Mouse (Mus musculus): ENCODE measurements around the gene Tmem14c. TPM values are rescaled to one million over a fixed set of nuclear protein-coding genes. Genes with fewer than 3 reads are reported as not detected.
A peak's percentile ranks its signal among the peaks of the same experiment; 100 is the strongest.
"Not testable (repeated sequence)": the region's sequence is repeated elsewhere in the genome, so short reads cannot be mapped to it uniquely, and the experiment has no call there.

Gene Tmem14c
- polyA plus RNA-seq, 1 experiment from 2014 or later = 130 TPM

GRCm38 (mm10) chr13:40979321-40979720 is 36.8 kb upstream of the Tmem14c start:
- H3K4me3 ChIP-seq (replicated peaks; ENCODE audit: low read depth, low read length) = no peak overlapping the region
- H3K9ac ChIP-seq (replicated peaks; ENCODE audit: low read length) = no peak overlapping the region
- no peak overlapping the region for H3K27ac ChIP-seq (replicated peaks; ENCODE audit: low read depth, low read length)
- no peak for ATAC-seq (ENCODE audit: low FRiP score, low TSS enrichment)
- no peaks in the 10 kb centered on the region for H3K9me3 ChIP-seq (ENCODE audit: control insufficient read depth, low read length)
- no peaks in the 10 kb centered on the region for H3K4me1 ChIP-seq (ENCODE audit: control insufficient read depth, insufficient read depth, low read length)
- no peak overlapping the region for H3K4me2 ChIP-seq (ENCODE audit: low read length)
- WGBS = 62% methylated on average over 2 of the region's 2 CpGs
- no peaks in the 10 kb centered on the region for H3K36me3 ChIP-seq (ENCODE audit: control insufficient read depth, insufficient read depth, low read length)
- H3K27me3 ChIP-seq (ENCODE audit: control insufficient read depth, insufficient read depth, low read length) = no peaks in the 10 kb centered on the region
- no peak for DNase-seq

GRCm38 (mm10) chr13:40982759-40983158 is 33.3 kb upstream of the Tmem14c start:
- Histone ChIP-seq H3K4me2 (ENCODE audit: low read length) (no peak overlapping the region), H3K27ac (replicated peaks; ENCODE audit: low read depth, low read length) (no peak overlapping the region), H3K36me3 (ENCODE audit: control insufficient read depth, insufficient read depth, low read length) (no peaks in the 10 kb centered on the region), H3K9me3 (ENCODE audit: control insufficient read depth, low read length) (no peaks in the 10 kb centered on the region), H3K9ac (replicated peaks; ENCODE audit: low read length) (no peak overlapping the region), H3K4me3 (replicated peaks; ENCODE audit: low read depth, low read length) (no peak overlapping the region), H3K27me3 (ENCODE audit: control insufficient read depth, insufficient read depth, low read length) (no peaks in the 10 kb centered on the region), H3K4me1 (ENCODE audit: control insufficient read depth, insufficient read depth, low read length) (no peaks in the 10 kb centered on the region)
- WGBS = 93% methylated on average over 1 of the region's 1 CpGs
- no peak for DNase-seq
- ATAC-seq (ENCODE audit: low FRiP score, low TSS enrichment) = no peak

GRCm38 (mm10) chr13:40986081-40986480 is 30.0 kb upstream of the Tmem14c start:
- Histone ChIP-seq H3K36me3 (ENCODE audit: control insufficient read depth, insufficient read depth, low read length) (no peaks in the 10 kb centered on the region), H3K9ac (replicated peaks; ENCODE audit: low read length) (no peak overlapping the region), H3K4me2 (ENCODE audit: low read length) (no peak overlapping the region), H3K9me3 (ENCODE audit: control insufficient read depth, low read length) (no peaks in the 10 kb centered on the region), H3K4me1 (ENCODE audit: control insufficient read depth, insufficient read depth, low read length) (no peaks in the 10 kb centered on the region), H3K27ac (replicated peaks; ENCODE audit: low read depth, low read length) (no peak overlapping the region), H3K27me3 (ENCODE audit: control insufficient read depth, insufficient read depth, low read length) (no peaks in the 10 kb centered on the region), H3K4me3 (replicated peaks; ENCODE audit: low read depth, low read length) (no peak overlapping the region)
- no peak for DNase-seq
- WGBS = 90% methylated on average over 5 of the region's 5 CpGs
- no peak for ATAC-seq (ENCODE audit: low FRiP score, low TSS enrichment)

GRCm38 (mm10) chr13:40987608-40988303 is 28.3 kb upstream of the Tmem14c start:
- H3K36me3 ChIP-seq (ENCODE audit: control insufficient read depth, insufficient read depth, low read length); H3K27me3 ChIP-seq (ENCODE audit: control insufficient read depth, insufficient read depth, low read length); ATAC-seq (ENCODE audit: low FRiP score, low TSS enrichment); H3K9ac ChIP-seq (replicated peaks; ENCODE audit: low read length); H3K4me2 ChIP-seq (ENCODE audit: low read length); H3K9me3 ChIP-seq (ENCODE audit: control insufficient read depth, low read length); H3K4me1 ChIP-seq (ENCODE audit: control insufficient read depth, insufficient read depth, low read length); H3K4me3 ChIP-seq (replicated peaks; ENCODE audit: low read depth, low read length); DNase-seq; H3K27ac ChIP-seq (replicated peaks; ENCODE audit: low read depth, low read length): not testable (repeated sequence)
- 71% methylated on average over 4 of the region's 4 CpGs for WGBS

GRCm38 (mm10) chr13:40988418-40988817 is 27.7 kb upstream of the Tmem14c start:
- 65% methylated on average over 2 of the region's 2 CpGs for WGBS
- Histone ChIP-seq H3K36me3 (ENCODE audit: control insufficient read depth, insufficient read depth, low read length) (no peaks in the 10 kb centered on the region), H3K27ac (replicated peaks; ENCODE audit: low read depth, low read length) (no peak overlapping the region), H3K9ac (replicated peaks; ENCODE audit: low read length) (no peak overlapping the region), H3K4me3 (replicated peaks; ENCODE audit: low read depth, low read length) (no peak overlapping the region), H3K4me2 (ENCODE audit: low read length) (no peak overlapping the region), H3K9me3 (ENCODE audit: control insufficient read depth, low read length) (no peaks in the 10 kb centered on the region), H3K4me1 (ENCODE audit: control insufficient read depth, insufficient read depth, low read length) (no peaks in the 10 kb centered on the region), H3K27me3 (ENCODE audit: control insufficient read depth, insufficient read depth, low read length) (no peaks in the 10 kb centered on the region)
- DNase-seq = no peak
- ATAC-seq (ENCODE audit: low FRiP score, low TSS enrichment) = no peak

- no peak overlapping the region for H3K27ac ChIP-seq (replicated peaks; ENCODE audit: low read depth, low read length)
- 14% methylated on average over 8 of the region's 8 CpGs for WGBS
- no peaks in the 10 kb centered on the region for H3K36me3 ChIP-seq (ENCODE audit: control insufficient read depth, insufficient read depth, low read length)
- no peaks in the 10 kb centered on the region for H3K4me1 ChIP-seq (ENCODE audit: control insufficient read depth, insufficient read depth, low read length)
- H3K4me3 ChIP-seq (replicated peaks; ENCODE audit: low read depth, low read length) = no peak overlapping the region
- H3K9me3 ChIP-seq (ENCODE audit: control insufficient read depth, low read length) = no peaks in the 10 kb centered on the region
- no peak for ATAC-seq (ENCODE audit: low FRiP score, low TSS enrichment)
- no peak overlapping the region for H3K9ac ChIP-seq (replicated peaks; ENCODE audit: low read length)
- H3K4me2 ChIP-seq (ENCODE audit: low read length) = no peak overlapping the region
- DNase-seq = no peak
- H3K27me3 ChIP-seq (ENCODE audit: control insufficient read depth, insufficient read depth, low read length) = no peaks in the 10 kb centered on the region
Measured at GRCm38 (mm10) chr13:40994487-40995263, 21.4 kb upstream of the Tmem14c start.

- WGBS = 93% methylated on average over 5 of the region's 5 CpGs
Measured at GRCm38 (mm10) chr13:40998537-40998936, 17.6 kb upstream of the Tmem14c start.

GRCm38 (mm10) chr13:41000140-41000925 is 15.8 kb upstream of the Tmem14c start:
- WGBS = under 1% methylated on average over 25 of the region's 25 CpGs
- Histone ChIP-seq H3K4me2 (ENCODE audit: low read length) (peak overlapping the region; percentile 74), H3K27me3 (ENCODE audit: control insufficient read depth, insufficient read depth, low read length) (no peaks in the 10 kb centered on the region), H3K4me1 (ENCODE audit: control insufficient read depth, insufficient read depth, low read length) (peaks cover 12% of the 10 kb centered on the region; the same call in 1 of the 2 replicates), H3K36me3 (ENCODE audit: control insufficient read depth, insufficient read depth, low read length) (peaks cover 8% of the 10 kb centered on the region), H3K4me3 (replicated peaks; ENCODE audit: low read depth, low read length) (peak overlapping the region; percentile 90), H3K27ac (replicated peaks; ENCODE audit: low read depth, low read length) (peak overlapping the region; percentile 95), H3K9ac (replicated peaks; ENCODE audit: low read length) (peak overlapping the region; percentile 80), H3K9me3 (ENCODE audit: control insufficient read depth, low read length) (no peaks in the 10 kb centered on the region)
- peak; percentile 51 for ATAC-seq (ENCODE audit: low FRiP score, low TSS enrichment)
- peak; percentile 53 for DNase-seq

More at GRCm38 (mm10) chr13:40998537-40998936, 17.6 kb upstream of the Tmem14c start:
- H3K9me3 ChIP-seq (ENCODE audit: control insufficient read depth, low read length); H3K4me3 ChIP-seq (replicated peaks; ENCODE audit: low read depth, low read length); H3K9ac ChIP-seq (replicated peaks; ENCODE audit: low read length); H3K27me3 ChIP-seq (ENCODE audit: control insufficient read depth, insufficient read depth, low read length); H3K27ac ChIP-seq (replicated peaks; ENCODE audit: low read depth, low read length); H3K36me3 ChIP-seq (ENCODE audit: control insufficient read depth, insufficient read depth, low read length); ATAC-seq (ENCODE audit: low FRiP score, low TSS enrichment); DNase-seq; H3K4me2 ChIP-seq (ENCODE audit: low read length): not testable (repeated sequence)
- H3K4me1 ChIP-seq (ENCODE audit: control insufficient read depth, insufficient read depth, low read length) = peaks cover 12% of the 10 kb centered on the region; the same call in 1 of the 2 replicates
